Mouse (Mus musculus) G1E-ER4 (cell line): ENCODE results near the gene Pdia2. TPM values are rescaled to one million over a fixed set of nuclear protein-coding genes. Genes with fewer than 3 reads are reported as not detected.

Experiments used
- GATA1 ChIP-seq: IDR thresholded peaks from one replicate; pipeline ENCODE4 v1.8.0; 2012; ENCODE audit warnings: low read length, inconsistent platforms
- polyA plus RNA-seq: library from polyadenylated mRNA; stranded (reverse); fragments of >175 nt; gene quantifications from 2 replicates; pipeline ENCODE4 v1.2.3, GENCODE M21; 2012

Pdia2 gene
- 3.8 and 5.2 TPM in 2 replicates for polyA plus RNA-seq

GRCm38 (mm10) chr17:26198892-26199291, at the start of gene Pdia2:
Pdia2 (minus strand) TSS chr17:26199087.
- TF ChIP-seq GATA1, result no peak

- TF ChIP-seq GATA1, result no peak
These were observed 45.4 kb upstream of the Pdia2 start, which contains the start of gene Fam234a for GRCm38 (mm10) chr17:26244101-26244841. Fam234a (minus strand) TSS chr17:26244242.

GRCm38 (mm10) chr17:26243471-26244100, 44.7 kb upstream of the Pdia2 start:
- TF ChIP-seq GATA1, result no peak

- TF ChIP-seq GATA1, result no peak
These were observed 42.1 kb upstream of the Pdia2 start for GRCm38 (mm10) chr17:26240990-26241389.

GRCm38 (mm10) chr17:26240120-26240790, 41.4 kb upstream of the Pdia2 start:
- TF ChIP-seq GATA1, result peak; percentile 81

GRCm38 (mm10) chr17:26239551-26239950, 40.7 kb upstream of the Pdia2 start:
- no peak for TF ChIP-seq GATA1

- no peak for TF ChIP-seq GATA1
These were observed 38.8 kb upstream of the Pdia2 start for GRCm38 (mm10) chr17:26237667-26238066.

GRCm38 (mm10) chr17:26235077-26235815, 36.4 kb upstream of the Pdia2 start:
- no peak for TF ChIP-seq GATA1

- no peak for TF ChIP-seq GATA1
These were observed 35.5 kb upstream of the Pdia2 start for GRCm38 (mm10) chr17:26234386-26234785.

GRCm38 (mm10) chr17:26232863-26233262, 34.0 kb upstream of the Pdia2 start:
- TF ChIP-seq GATA1, result no peak

GRCm38 (mm10) chr17:26231156-26231555, 32.3 kb upstream of the Pdia2 start:
- no peak for TF ChIP-seq GATA1

GRCm38 (mm10) chr17:26229776-26230175, 30.9 kb upstream of the Pdia2 start:
- no peak for TF ChIP-seq GATA1

- no peak for TF ChIP-seq GATA1
These were observed 26.3 kb upstream of the Pdia2 start for GRCm38 (mm10) chr17:26225150-26225549.

GRCm38 (mm10) chr17:26221508-26221907, 22.6 kb upstream of the Pdia2 start:
- no peak for TF ChIP-seq GATA1

- no peak for TF ChIP-seq GATA1
These were observed 13.8 kb upstream of the Pdia2 start for GRCm38 (mm10) chr17:26212681-26213080.

- no peak for TF ChIP-seq GATA1
These were observed 13.4 kb upstream of the Pdia2 start for GRCm38 (mm10) chr17:26212241-26212640.

GRCm38 (mm10) chr17:26207686-26208085, 8.8 kb upstream of the Pdia2 start, which contains the start of gene Arhgdig:
Arhgdig (minus strand) TSS chr17:26207786.
- no peak for TF ChIP-seq GATA1
